Mouse (Mus musculus): Measurements from ENCODE around the gene Osbp2.
A peak's percentile ranks its signal among the peaks of the same experiment; 100 is the strongest.

The Osbp2 gene

DNA sequence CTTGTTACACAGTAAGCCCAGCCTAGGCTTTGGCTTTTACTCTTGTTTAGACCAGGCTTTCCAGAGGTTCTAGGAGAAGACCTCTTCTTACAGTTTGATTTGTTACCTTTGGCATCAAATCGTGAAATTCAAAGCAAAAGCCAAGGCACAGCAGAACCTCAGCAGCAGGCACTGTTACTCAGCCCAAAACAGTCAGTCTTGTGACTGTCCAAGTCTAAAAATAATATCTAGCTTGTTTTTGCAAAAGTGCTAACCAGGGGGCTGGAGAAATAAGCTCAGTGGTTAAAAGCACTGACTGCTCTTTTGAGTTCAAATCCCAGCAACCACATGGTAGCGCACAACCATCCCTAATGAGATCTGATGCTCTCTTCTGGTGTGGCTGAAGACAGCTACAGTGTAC, 176.8 kb downstream of the Osbp2 start:
- DNase-seq: peak; percentile 21

DNA sequence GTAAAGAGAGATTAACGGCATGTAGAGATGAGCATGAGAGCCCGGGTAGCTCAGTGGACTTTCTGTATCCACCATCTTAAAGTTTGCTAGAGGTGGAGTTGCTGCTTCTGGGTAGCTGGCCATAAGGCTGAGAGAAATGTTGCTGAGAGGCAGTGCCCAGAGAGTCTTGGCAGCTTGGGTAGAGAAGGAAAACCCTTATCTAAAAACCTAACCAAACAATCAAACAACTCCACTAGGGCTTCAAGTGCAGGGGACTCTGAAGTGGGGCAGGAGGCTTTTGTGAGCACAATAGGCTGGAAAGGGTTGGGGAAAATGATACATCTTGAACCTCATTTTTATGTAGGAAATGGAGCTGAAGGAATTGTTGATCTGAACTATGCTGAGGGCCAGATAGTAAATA, 177.4 kb downstream of the Osbp2 start:
- DNase-seq: peak; percentile 64

DNA sequence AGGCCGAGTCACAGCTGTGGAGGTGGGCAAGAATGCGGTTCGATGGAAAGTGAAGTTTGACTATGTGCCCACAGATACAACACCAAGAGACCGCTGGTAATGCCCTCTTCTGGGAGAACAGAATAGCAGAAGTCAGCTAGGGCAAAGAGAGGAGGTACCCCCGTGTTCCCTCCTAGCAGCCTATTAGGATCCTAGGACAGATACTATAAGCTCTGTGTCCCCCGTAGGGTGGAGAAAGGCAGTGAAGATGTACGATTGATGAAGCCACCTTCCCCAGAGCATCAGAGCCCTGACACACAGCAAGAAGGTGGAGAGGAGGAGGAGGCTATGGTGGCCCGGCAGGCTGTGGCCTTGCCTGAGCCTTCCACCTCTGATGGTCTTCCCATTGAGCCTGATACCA, 178.3 kb downstream of the Osbp2 start:
- DNase-seq: no peak

DNA sequence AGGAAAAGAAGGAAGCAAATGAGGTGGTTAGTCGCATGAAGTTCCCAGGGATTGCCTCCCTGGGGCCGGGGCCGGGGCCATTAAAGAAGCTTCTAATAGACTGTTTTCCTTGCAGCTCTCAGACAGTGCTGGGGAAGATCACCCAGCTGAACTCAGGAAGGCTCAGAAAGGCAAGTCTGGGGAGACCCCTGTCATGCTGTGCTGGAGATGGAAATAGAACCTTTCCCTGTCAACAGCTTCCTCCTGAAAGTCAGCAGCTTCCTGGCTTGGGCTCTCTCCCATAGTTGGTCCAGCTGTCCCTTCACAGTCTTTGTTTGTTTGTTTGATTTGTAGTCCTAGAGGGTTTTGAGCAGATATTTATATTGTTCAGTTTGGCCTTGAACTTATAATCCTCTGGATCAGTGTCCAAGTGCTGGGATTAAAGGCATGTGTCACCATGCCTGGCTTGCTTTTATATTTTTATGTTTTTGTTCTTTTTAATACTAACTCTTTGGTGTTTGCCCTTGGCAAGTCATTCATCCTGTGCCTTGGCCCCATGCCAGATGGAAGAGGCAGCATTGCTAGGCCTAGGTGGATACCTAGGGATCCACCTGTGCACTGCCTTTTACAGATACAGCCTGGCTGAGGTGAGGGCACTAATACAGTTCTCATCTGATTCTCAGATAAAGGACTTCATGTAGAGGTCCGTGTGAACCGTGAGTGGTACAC, 178.8 kb downstream of the Osbp2 start:
- DNase-seq: peak; percentile 20

DNA sequence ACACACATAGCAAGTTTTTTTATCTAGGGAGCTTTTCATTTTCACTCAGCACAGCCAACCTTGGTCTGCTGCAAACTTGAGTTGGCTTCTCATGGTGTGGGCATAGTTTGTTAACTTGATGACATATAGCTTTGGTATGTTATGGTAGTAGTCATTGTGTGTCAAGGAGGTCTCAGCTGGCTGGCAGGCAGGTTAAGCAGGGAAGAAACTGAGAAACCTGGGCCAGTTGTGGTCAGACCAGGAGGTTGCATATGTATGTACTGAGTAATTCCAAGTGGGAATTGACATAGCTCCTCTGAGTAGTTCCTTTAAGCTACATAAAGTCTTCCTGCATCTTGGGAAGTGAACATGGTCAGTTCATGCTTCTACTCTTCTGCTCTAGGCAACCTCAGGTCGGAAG, 179.5 kb downstream of the Osbp2 start:
- no peak for DNase-seq

- no peak for DNase-seq
These were observed 180.0 kb downstream of the Osbp2 start for GRCm38 (mm10) chr11:3683696-3684095.

DNA sequence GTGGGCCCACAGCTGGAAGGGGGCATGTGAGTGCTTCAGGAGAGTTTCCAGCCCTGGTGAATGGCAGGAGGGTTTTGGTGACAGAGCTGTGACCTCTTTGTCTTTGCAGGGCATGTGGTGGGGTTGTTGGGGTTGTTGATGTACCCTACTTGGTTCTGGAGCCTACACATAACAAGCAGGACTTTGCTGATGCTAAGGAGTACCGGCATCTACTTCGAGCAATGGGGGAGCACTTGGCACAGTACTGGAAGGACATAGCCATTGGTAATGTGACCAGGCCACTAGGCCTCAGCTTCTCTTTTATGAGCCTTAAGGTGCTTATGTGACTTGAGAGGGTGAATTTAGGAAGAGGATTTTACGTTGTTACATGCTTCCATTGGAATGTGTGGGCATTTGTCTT, 183.9 kb downstream of the Osbp2 start:
- no peak for DNase-seq

DNA sequence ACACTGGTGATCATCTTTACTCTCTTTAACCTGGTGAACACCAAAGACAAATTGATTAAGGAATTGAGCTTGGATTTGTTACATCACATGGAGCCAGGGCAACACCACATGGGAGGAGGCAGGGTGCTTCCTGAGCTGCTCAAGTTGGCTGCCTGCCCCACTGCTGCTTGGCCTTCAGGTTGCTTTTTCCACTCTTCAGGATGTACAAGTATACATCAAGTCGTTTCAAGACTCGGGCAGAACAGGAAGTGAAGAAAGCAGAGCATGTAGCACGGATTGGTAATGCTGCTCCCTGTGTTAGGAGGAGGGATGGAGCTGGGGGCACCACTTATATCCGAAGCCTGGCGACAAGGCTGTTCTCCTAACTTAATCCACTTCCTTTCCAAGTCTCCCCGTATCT, 186.5 kb downstream of the Osbp2 start:
- peak; percentile 58 for DNase-seq

DNA sequence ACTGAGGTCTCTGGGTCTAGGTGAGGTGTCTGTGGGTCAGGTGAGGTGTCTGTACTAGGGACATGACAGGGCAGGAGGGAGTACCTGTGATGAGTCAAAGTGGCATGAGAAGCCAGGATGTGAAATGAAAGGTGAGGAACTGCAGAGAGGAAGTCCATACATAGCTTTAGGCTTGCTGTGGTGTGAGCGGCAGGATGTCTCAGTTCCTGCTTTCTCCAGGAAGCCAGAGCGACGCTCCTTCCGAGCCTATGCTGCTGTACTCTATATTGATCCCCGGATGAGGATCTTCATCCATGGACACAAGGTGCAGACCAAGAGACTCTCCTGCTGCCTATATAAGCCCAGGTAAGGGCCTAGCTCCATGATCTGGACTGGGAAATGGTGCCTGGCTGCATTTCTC, 187.3 kb downstream of the Osbp2 start:
- no peak for DNase-seq

DNA sequence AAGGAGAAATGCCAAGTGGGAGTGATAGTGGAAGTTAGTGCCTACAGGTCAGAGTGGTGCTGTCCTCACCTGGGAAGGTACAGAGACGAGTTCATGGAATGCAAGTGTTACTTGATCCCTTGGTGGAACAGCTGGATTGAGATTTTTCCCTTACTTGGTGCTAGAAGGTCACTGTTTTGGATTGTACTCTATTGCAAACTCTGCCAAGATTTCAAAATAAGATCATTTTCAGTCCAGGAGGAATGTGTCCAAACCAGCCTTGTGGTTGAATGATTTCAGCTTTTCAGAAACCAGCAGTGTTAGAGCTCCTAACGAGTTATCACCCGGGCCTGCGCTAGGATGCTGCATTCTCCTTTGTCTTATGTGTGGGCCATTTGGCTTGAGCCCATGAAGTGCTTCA, 189.2 kb downstream of the Osbp2 start:
- DNase-seq: peak; percentile 44

DNA sequence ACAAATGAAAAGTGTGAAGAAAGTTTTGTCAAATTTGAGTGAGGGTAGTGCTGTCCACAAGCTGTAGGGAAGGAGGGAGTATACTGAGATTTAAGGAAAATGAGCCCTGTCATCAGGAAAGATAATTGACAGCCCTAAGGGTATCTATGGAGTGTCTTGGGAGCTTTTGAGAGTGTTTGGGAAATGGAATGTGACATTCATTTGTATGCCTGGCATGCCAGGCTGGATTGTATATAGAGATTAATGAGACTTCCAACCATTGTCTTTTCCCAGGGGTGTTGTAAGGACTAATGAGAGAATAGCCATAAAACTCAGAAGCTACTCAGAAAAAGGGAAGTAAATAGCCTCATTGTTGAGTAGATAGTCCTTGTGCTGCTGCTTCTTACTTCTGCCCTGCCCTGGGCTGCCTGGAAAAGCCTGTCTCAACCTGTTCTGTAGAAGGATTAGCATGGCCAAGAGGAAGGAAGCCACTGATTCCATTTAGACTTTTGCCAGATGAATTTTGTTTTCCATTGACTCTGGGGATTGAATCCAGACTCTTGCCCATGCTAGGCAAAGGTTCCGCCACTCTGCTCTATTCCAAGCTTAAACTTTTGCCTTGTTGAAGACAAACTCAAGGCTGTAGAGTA, 192.6 kb downstream of the Osbp2 start:
- no peak for DNase-seq

DNA sequence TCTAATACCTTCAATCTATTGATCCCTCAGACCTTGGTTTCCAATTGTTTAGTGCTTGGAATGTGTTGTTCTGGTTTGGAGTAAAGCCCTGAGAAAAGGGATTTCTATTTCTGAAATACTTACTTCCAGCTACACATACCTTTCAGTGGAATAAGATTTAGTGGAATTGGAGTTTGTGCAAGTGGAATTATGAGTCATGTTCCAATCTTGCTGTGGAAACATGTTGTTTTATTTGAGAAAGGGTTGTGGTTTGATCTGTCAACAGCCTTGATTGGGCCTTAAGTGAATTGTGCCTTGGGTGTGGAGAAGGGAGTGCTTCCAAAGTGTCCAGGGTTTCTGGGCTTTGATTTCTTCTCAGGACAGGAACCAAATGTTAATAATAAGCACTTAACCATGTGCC, 193.9 kb downstream of the Osbp2 start:
- DNase-seq: no peak

- peak; percentile 41 for DNase-seq
These were observed 194.9 kb downstream of the Osbp2 start for GRCm38 (mm10) chr11:3668768-3669167.

- no peak for DNase-seq
These were observed 196.2 kb downstream of the Osbp2 start for GRCm38 (mm10) chr11:3667506-3667905.

- no peak for DNase-seq
These were observed 201.7 kb downstream of the Osbp2 start for GRCm38 (mm10) chr11:3661964-3662363.
